In the genomic region with DNA sequence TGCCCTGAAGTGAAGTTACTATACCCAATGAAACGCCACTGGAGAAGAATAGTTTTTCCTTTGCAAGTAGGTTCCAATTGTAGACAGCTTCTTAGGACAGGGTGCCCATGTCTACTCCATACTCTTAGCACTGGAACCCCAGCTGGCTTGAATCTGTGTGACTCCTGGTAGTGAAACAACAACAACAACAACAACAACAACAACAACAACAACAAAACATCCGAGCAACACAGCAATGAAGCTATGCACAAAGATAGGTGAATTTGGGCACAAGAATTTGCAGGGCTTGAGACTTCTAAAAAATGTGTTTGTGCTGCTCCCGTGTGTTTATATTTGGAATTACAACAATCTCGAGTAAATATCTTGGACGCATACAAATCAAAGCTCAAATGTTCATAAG, we compare ENCODE assay signal across 10 mouse cellular contexts. TPM values are rescaled to one million over a fixed set of nuclear protein-coding genes. Genes with fewer than 3 reads are reported as not detected.
A peak's percentile ranks its signal among the peaks of the same experiment; 100 is the strongest.
DNase-seq lines count a peak whose midpoint lies in the region; ATAC-seq and TF ChIP-seq lines count a peak whose summit lies in the region.
"Had no signal": no experiment of that assay in that cellular context is flagged by ENCODE, and none has a peak within 500 bp of the region (broad histone marks: within the 10 kb centered on the region; RNA-seq: fewer than 3 reads in every experiment).

No protein-coding gene starts in this region.

- no peaks in the 10 kb centered on the region for H3K27me3 ChIP-seq in liver, embryonic 11.5 days (replicated peaks; ENCODE audit: control insufficient read depth, insufficient read depth, low read length)
- no peaks in the 10 kb centered on the region for H3K27me3 ChIP-seq in liver, embryonic 12.5 days (replicated peaks)
- no peaks in the 10 kb centered on the region for H3K27me3 ChIP-seq in forebrain, postnatal 0 days (ENCODE audit: insufficient read depth, low read length)

- no peaks in the 10 kb centered on the region for H3K4me1 ChIP-seq in liver, embryonic 11.5 days (replicated peaks; ENCODE audit: control insufficient read depth, insufficient read depth, low read length)
- no peaks in the 10 kb centered on the region for H3K4me1 ChIP-seq in liver, embryonic 12.5 days
- H3K4me1 ChIP-seq in forebrain, postnatal 0 days (ENCODE audit: insufficient read depth): no peaks in the 10 kb centered on the region

- H3K9me3 ChIP-seq in liver, embryonic 11.5 days (ENCODE audit: control insufficient read depth, low read length): no peaks in the 10 kb centered on the region
- H3K9me3 ChIP-seq in liver, embryonic 12.5 days (replicated peaks): no peaks in the 10 kb centered on the region
- H3K9me3 ChIP-seq in forebrain, postnatal 0 days (ENCODE audit: low read length): no peaks in the 10 kb centered on the region

- TF ChIP-seq CTCF in forebrain, postnatal 0 days (IDR thresholded peaks at IDR 0.05; ENCODE audit: low read depth): peak; percentile 48

- no peak overlapping the region for H3K4me2 ChIP-seq in liver, embryonic 11.5 days
- no peak overlapping the region for H3K4me2 ChIP-seq in liver, embryonic 12.5 days
- H3K4me2 ChIP-seq in forebrain, postnatal 0 days (ENCODE audit: low read depth): no peak overlapping the region

- H3K9ac ChIP-seq in liver, embryonic 11.5 days (ENCODE audit: low read depth, low read length): no peak overlapping the region
- H3K9ac ChIP-seq in liver, embryonic 12.5 days: no peak overlapping the region
- H3K9ac ChIP-seq in forebrain, postnatal 0 days: no peak overlapping the region

- no peak for DNase-seq in liver, embryonic 11.5 days (ENCODE audit: low spot score)
- peak; percentile 58 for DNase-seq in ZHBTc4 (ENCODE audit: low read depth, low spot score)
- peak; percentile 50 for DNase-seq in forebrain, postnatal 0 days
- peak; percentile 12 for DNase-seq in neural tube, embryonic 10.5 days (ENCODE audit: extremely low spot score, low spot score)
- DNase-seq in thymus, postnatal 14 days: no peak
- DNase-seq in ovary, postnatal 36 days (ENCODE audit: low spot score): no peak
- DNase-seq in gastrocnemius, adult 18-20 months (ENCODE audit: low spot score): no peak

- 23% methylated on average over 5 of the region's 5 CpGs for WGBS in liver, embryonic 11.5 days
- WGBS in liver, embryonic 12.5 days (ENCODE audit: insufficient replicate concordance): 20% methylated on average over 5 of the region's 5 CpGs
- WGBS in forebrain, postnatal 0 days: 18% methylated on average over 5 of the region's 5 CpGs

- no peak overlapping the region for H3K4me3 ChIP-seq in liver, embryonic 11.5 days (ENCODE audit: low read depth, low read length)
- H3K4me3 ChIP-seq in liver, embryonic 12.5 days: no peak overlapping the region
- H3K4me3 ChIP-seq in forebrain, postnatal 0 days (ENCODE audit: low read depth, low read length): no peak overlapping the region
- H3K4me3 ChIP-seq: myocyte had no signal

- ATAC-seq in liver, embryonic 11.5 days (replicated peaks; ENCODE audit: low FRiP score): 0 out of 2 replicates have a peak, but pooled peaks have one; percentile 15
- ATAC-seq in liver, embryonic 12.5 days: no peak
- ATAC-seq in forebrain, postnatal 0 days: peak; percentile 51

- H3K27ac ChIP-seq in liver, embryonic 11.5 days (ENCODE audit: low read depth, low read length): no peak overlapping the region
- H3K27ac ChIP-seq in liver, embryonic 12.5 days: no peak overlapping the region
- no peak overlapping the region for H3K27ac ChIP-seq in forebrain, postnatal 0 days (ENCODE audit: low read depth, low read length)

- H3K36me3 ChIP-seq in liver, embryonic 11.5 days (ENCODE audit: control insufficient read depth, insufficient read depth, low read length): no peaks in the 10 kb centered on the region
- no peaks in the 10 kb centered on the region for H3K36me3 ChIP-seq in liver, embryonic 12.5 days
- H3K36me3 ChIP-seq in forebrain, postnatal 0 days (ENCODE audit: insufficient read depth): no peaks in the 10 kb centered on the region

RNA-seq across cellular contexts. Expression of a gene that starts 19.2 kb away (rescaled TPM):
- polyA plus RNA-seq in liver, embryonic 11.5 days (2014; fragmentation: Nextera tagmentation; extraction: Ambion mirVana): not detected in 2 replicates
- not detected in 2 replicates for polyA plus RNA-seq in liver, embryonic 12.5 days (2016; fragmentation: Nextera tagmentation; extraction: Ambion mirVana)
- not detected in 2 replicates for total RNA-seq in forebrain, postnatal 0 days (2014; rRNA removed)
- polyA plus RNA-seq in forebrain, postnatal 0 days (2015; fragmentation: Nextera tagmentation; extraction: Ambion mirVana): not detected in 2 replicates
- total RNA-seq in gastrocnemius, adult 18-20 months (2021): not detected
- total RNA-seq: hematopoietic stem cell, adult 5-6 weeks had no signal
- polyA plus RNA-seq: myocyte had no signal

Comparison
In these comparisons a context has a peak if more than half of its experiments do, and no peak if none do; other contexts are left out.
1. DNase-seq: peak in ZHBTc4 (single experiment), forebrain, postnatal 0 days (single experiment) and neural tube, embryonic 10.5 days (single experiment); none in liver, embryonic 11.5 days (single experiment), thymus, postnatal 14 days (single experiment), ovary, postnatal 36 days (single experiment) and gastrocnemius, adult 18-20 months (single experiment).